Mouse (Mus musculus) liver, adult 2 months (tissue): Measurements from ENCODE around the gene Sec61a2.

Experiments used
- CTCF ChIP-seq: fragments of 200-500 bp; IDR thresholded peaks from 2 replicates; pipeline ENCODE4 v1.5.1; 2011; ENCODE audit warnings: low read depth, low read length, control low read depth
- POLR2A ChIP-seq: fragments of 200-500 bp; IDR thresholded peaks from 2 replicates; pipeline ENCODE4 v1.6.1; 2011; ENCODE audit warnings: low read length, control low read depth; ENCODE audit not compliant: insufficient read depth; ENCODE audit errors: extremely low read depth

- TF ChIP-seq CTCF, result no peak
- no peak for TF ChIP-seq POLR2A
These were observed 35.2 kb upstream of the Sec61a2 start for GRCm38 (mm10) chr2:5930291-5931054.
